Mouse (Mus musculus) bone marrow, adult 2 months (tissue): ENCODE results near the gene Dzip1. TPM values are rescaled to one million over a fixed set of nuclear protein-coding genes. Genes with fewer than 3 reads are reported as not detected.
A peak's percentile ranks its signal among the peaks of the same experiment; 100 is the strongest.

Source experiments
- H3K27ac ChIP-seq: fragments of 200-500 bp; 2 replicates; pipeline ENCODE4 v1.5.1; 2012; ENCODE audit warnings: low read depth, mild to moderate bottlenecking, control low read depth, inconsistent platforms, low read length; ENCODE audit not compliant: control insufficient read depth, poor library complexity, insufficient read depth
- H3K4me1 ChIP-seq: fragments of 200-500 bp; 2 replicates; pipeline ENCODE4 v1.6.1; 2011; ENCODE audit warnings: low read length; ENCODE audit not compliant: control insufficient read depth, insufficient read depth
- H3K4me3 ChIP-seq: fragments of 200-500 bp; replicated peaks from 2 replicates; pipeline ENCODE3; 2011; ENCODE audit warnings: mild to moderate bottlenecking, low read depth, low read length, control low read depth; ENCODE audit not compliant: control insufficient read depth
- CTCF ChIP-seq: fragments of 200-500 bp; IDR thresholded peaks from 2 replicates; pipeline ENCODE4 v1.5.1; 2011; ENCODE audit warnings: low read length, control low read depth; ENCODE audit not compliant: control insufficient read depth, insufficient read depth
- POLR2A ChIP-seq: fragments of 200-500 bp; IDR thresholded peaks from 2 replicates; pipeline ENCODE4 v1.6.1; 2011; ENCODE audit warnings: low read depth, mild to moderate bottlenecking, control low read depth, low read length, borderline replicate concordance; ENCODE audit not compliant: control insufficient read depth
- WGBS: fragments of 180-500 bp; shearing (Covaris S2); methylation state at CpG from one replicate; pipeline ENCODE4 v1.1.7; 2018; 5-methylcytosine and 5-hydroxymethylcytosine counted together
- polyA plus RNA-seq: library from polyadenylated mRNA; stranded (reverse); fragments of >200 nt; gene quantifications from 2 replicates; pipeline ENCODE4 v1.2.4, GENCODE M21; 2011; ENCODE audit warnings: low replicate concordance; ENCODE audit not compliant: missing spikeins, insufficient read depth, insufficient read length

Gene Dzip1
- polyA plus RNA-seq, 1 experiment = 5.3 TPM

GRCm38 (mm10) chr14:118854371-118855114, 70.7 kb downstream of the Dzip1 start:
- TF ChIP-seq CTCF (no peak), POLR2A (no peak)
- Histone ChIP-seq H3K4me1 (peaks cover 2% of the 10 kb centered on the region; the same call in 1 of the 2 replicates), H3K4me3 (peak overlapping the region; percentile 72), H3K27ac (peak overlapping the region; percentile 37; the same call in 1 of the 2 replicates)
- 1% methylated on average over 48 of the region's 48 CpGs for WGBS

GRCm38 (mm10) chr14:118851496-118852107, 73.7 kb downstream of the Dzip1 start:
- no peak overlapping the region for H3K27ac ChIP-seq
- WGBS = 49% methylated on average over 6 of the region's 6 CpGs
- H3K4me3 ChIP-seq = no peak overlapping the region
- peaks cover 2% of the 10 kb centered on the region; the same call in 1 of the 2 replicates for H3K4me1 ChIP-seq
- TF ChIP-seq CTCF (no peak), POLR2A (no peak)

GRCm38 (mm10) chr14:118850696-118851035, 74.6 kb downstream of the Dzip1 start:
- Histone ChIP-seq H3K27ac (no peak overlapping the region), H3K4me3 (no peak overlapping the region), H3K4me1 (peaks cover 2% of the 10 kb centered on the region; the same call in 1 of the 2 replicates)
- 13% methylated on average over 4 of the region's 4 CpGs for WGBS
- TF ChIP-seq CTCF = no peak
- no peak for TF ChIP-seq POLR2A

- Histone ChIP-seq H3K4me1 (peaks cover 2% of the 10 kb centered on the region; the same call in 1 of the 2 replicates), H3K27ac (no peak overlapping the region), H3K4me3 (no peak overlapping the region)
- 7% methylated on average over 11 of the region's 11 CpGs for WGBS
- no peak for TF ChIP-seq POLR2A
- no peak for TF ChIP-seq CTCF
These were observed 75.1 kb downstream of the Dzip1 start for GRCm38 (mm10) chr14:118850011-118850695.

- WGBS = 79% methylated on average over 7 of the region's 7 CpGs
- TF ChIP-seq POLR2A (no peak), CTCF (no peak)
- Histone ChIP-seq H3K4me1 (no peaks in the 10 kb centered on the region; the same call in 1 of the 2 replicates), H3K27ac (no peak overlapping the region), H3K4me3 (no peak overlapping the region)
These were observed 77.1 kb downstream of the Dzip1 start for GRCm38 (mm10) chr14:118848171-118848570.

- TF ChIP-seq CTCF (no peak), POLR2A (no peak)
- Histone ChIP-seq H3K4me1 (no peaks in the 10 kb centered on the region), H3K4me3 (no peak overlapping the region), H3K27ac (no peak overlapping the region)
- WGBS = 92% methylated on average over 10 of the region's 10 CpGs
These were observed 78.4 kb downstream of the Dzip1 start for GRCm38 (mm10) chr14:118846834-118847233.

GRCm38 (mm10) chr14:118842353-118842752, 82.9 kb downstream of the Dzip1 start:
- TF ChIP-seq POLR2A (no peak), CTCF (no peak)
- 16% methylated on average over 3 of the region's 3 CpGs for WGBS
- Histone ChIP-seq H3K4me1 (no peaks in the 10 kb centered on the region; the same call in none of the 2 replicates), H3K4me3 (no peak overlapping the region), H3K27ac (no peak overlapping the region)

- TF ChIP-seq CTCF (no peak), POLR2A (no peak)
- Histone ChIP-seq H3K27ac (no peak overlapping the region), H3K4me3 (no peak overlapping the region), H3K4me1 (no peaks in the 10 kb centered on the region; the same call in none of the 2 replicates)
- 93% methylated on average over 1 of the region's 1 CpGs for WGBS
These were observed 85.2 kb downstream of the Dzip1 start for GRCm38 (mm10) chr14:118840027-118840426.
